Mouse (Mus musculus): ENCODE measurements at regions not wholly inside any gene's neighbourhood (a gene's known extent, or its start where the extent isn't known, plus 50 kb on each side); places are given as distances from the start of the nearest gene placed in this dataset.

DNA sequence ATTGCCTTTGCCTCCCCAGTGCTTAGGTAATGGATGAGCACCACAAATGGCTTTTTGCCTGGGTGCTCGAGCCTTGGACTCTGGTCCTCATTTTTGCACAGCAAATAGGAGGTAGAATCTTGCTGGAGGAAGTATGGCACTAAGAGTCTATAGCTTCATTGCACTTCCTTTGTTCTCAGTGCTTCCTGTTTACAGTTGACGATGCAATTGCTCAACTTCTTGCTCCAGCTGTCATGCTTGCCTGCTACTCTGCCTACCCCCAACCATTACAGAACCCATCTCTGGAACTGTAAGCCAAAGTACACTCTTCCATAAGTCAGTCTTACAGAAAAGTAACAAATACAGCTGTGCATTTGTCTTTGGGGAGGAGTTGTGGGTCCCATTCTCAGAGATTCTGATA, 79.8 kb upstream of the Slc7a14 start:
- no peak for DNase-seq (ENCODE audit: low spot score)

DNA sequence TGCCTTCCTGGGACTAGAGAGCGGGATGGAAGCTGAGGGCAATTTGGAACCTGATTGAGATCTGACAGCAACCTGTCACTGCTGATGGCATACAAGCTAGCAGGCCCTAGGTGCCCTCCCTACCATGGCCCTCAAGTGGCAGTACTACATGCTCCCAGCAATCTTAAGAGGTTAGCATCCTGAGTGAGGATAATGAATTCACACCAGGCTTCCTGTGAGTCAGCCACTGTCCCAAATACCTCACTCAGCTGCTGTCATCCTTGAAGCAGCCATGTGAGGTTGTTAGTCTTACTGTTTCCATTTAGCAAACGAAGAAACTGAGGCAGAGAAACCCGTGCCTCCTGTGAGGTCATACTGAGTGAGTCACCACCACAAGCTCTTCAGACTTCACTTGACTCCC, 65.5 kb upstream of the Slc7a14 start:
- no peak for DNase-seq (ENCODE audit: low spot score)

- DNase-seq (ENCODE audit: low spot score), result no peak
Observed at GRCm38 (mm10) chr3:31374061-31374460, 63.9 kb upstream of the Slc7a14 start.

DNA sequence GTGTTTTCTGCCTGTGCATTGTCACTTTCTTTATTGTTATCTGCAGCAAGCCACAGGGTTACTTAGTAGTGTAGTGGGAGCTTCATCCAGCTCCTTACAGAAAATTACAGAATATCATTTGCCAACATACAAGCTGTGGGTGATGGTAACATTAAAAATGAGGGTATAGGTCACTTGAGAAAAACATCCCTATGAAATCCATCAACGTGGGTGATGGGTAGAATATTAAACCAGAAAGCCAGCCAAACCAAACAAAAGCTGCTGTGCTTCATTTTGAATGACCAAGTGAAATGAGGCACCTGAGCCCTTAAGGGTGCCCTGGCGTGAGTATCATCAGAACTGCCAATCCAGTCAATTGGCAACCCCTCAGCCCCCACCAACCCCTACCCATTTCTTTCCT, 58.1 kb upstream of the Slc7a14 start:
- no peak for DNase-seq (ENCODE audit: low spot score)

Measured in urinary bladder, postnatal 25 days (tissue).